Mouse (Mus musculus) lung, postnatal 4 days (tissue): ENCODE data around the gene Ap1g1.
"Not testable (repeated sequence)": the region's sequence is repeated elsewhere in the genome, so short reads cannot be mapped to it uniquely, and the experiment has no call there.

Experiments
- DNase-seq, 2 experiments: peaks; one replicate each; pipeline ENCODE4 v3.0.0; 2021

Ap1g1 gene

GRCm38 (mm10) chr8:109778280-109778977 lies at the start of gene Ap1g1:
Gene Ap1g1, plus strand, starts transcription at chr8:109778554.
- peak; percentile 98 to 99 for DNase-seq

- no peak for DNase-seq
Observed at GRCm38 (mm10) chr8:109731012-109731411, 47.3 kb upstream of the Ap1g1 start.

GRCm38 (mm10) chr8:109734018-109734417 lies 44.3 kb upstream of the Ap1g1 start:
- DNase-seq = no peak

- no peak for DNase-seq
Observed at GRCm38 (mm10) chr8:109736819-109737218, 41.5 kb upstream of the Ap1g1 start.

- peak; percentile 88 to 92 for DNase-seq
Observed at GRCm38 (mm10) chr8:109737237-109738048, 40.9 kb upstream of the Ap1g1 start, which contains the start of gene Atxn1l. Gene Atxn1l, minus strand, starts transcription at chr8:109737739.

- DNase-seq = no peak
Observed at GRCm38 (mm10) chr8:109738049-109738380, 40.3 kb upstream of the Ap1g1 start.

- DNase-seq = no peak
Observed at GRCm38 (mm10) chr8:109747468-109748199, 30.7 kb upstream of the Ap1g1 start.

- DNase-seq = no peak
Observed at GRCm38 (mm10) chr8:109750274-109750673, 28.1 kb upstream of the Ap1g1 start.

GRCm38 (mm10) chr8:109750699-109751098 lies 27.7 kb upstream of the Ap1g1 start:
- DNase-seq = peak; percentile 70 to 75

- DNase-seq = no peak
Observed at GRCm38 (mm10) chr8:109751731-109752485, 26.4 kb upstream of the Ap1g1 start.

- no peak for DNase-seq
Observed at GRCm38 (mm10) chr8:109754696-109755095, 23.7 kb upstream of the Ap1g1 start.

- not testable (repeated sequence) for DNase-seq
Observed at GRCm38 (mm10) chr8:109755554-109755953, 22.8 kb upstream of the Ap1g1 start.

- DNase-seq = no peak
Observed at GRCm38 (mm10) chr8:109756849-109757248, 21.5 kb upstream of the Ap1g1 start.

GRCm38 (mm10) chr8:109759426-109759825 lies 18.9 kb upstream of the Ap1g1 start:
- DNase-seq = no peak

GRCm38 (mm10) chr8:109760221-109760620 lies 18.1 kb upstream of the Ap1g1 start:
- peak in 1 of 2 experiments; percentile 29 for DNase-seq

GRCm38 (mm10) chr8:109764031-109764430 lies 14.3 kb upstream of the Ap1g1 start:
- no peak for DNase-seq

GRCm38 (mm10) chr8:109766081-109766480 lies 12.3 kb upstream of the Ap1g1 start:
- DNase-seq = no peak

- DNase-seq = no peak
Observed at GRCm38 (mm10) chr8:109773154-109773553, 5.2 kb upstream of the Ap1g1 start.

- DNase-seq = no peak
Observed at GRCm38 (mm10) chr8:109777851-109778250, 503 bp upstream of the Ap1g1 start.

GRCm38 (mm10) chr8:109778993-109779421 lies 653 bp downstream of the Ap1g1 start:
- DNase-seq = peak in 1 of 2 experiments; percentile 51

GRCm38 (mm10) chr8:109779431-109780228 lies 1.3 kb downstream of the Ap1g1 start:
- no peak for DNase-seq

- DNase-seq = no peak
Observed at GRCm38 (mm10) chr8:109780548-109780947, 2.2 kb downstream of the Ap1g1 start.
